Mouse (Mus musculus) forebrain, embryonic 16.5 days (tissue): ENCODE measurements at regions not wholly inside any gene's neighbourhood (a gene's known extent, or its start where the extent isn't known, plus 50 kb on each side); places are given as distances from the start of the nearest gene placed in this dataset.
"Not testable (repeated sequence)": the region's sequence is repeated elsewhere in the genome, so short reads cannot be mapped to it uniquely, and the experiment has no call there.

Experiments
- ATAC-seq: fragments of 200-750 bp; cut with Nextera tagmentation; 2 replicates; pipeline ENCODE4 v1.8.0; 2017; ENCODE audit warnings: mild to moderate bottlenecking, moderate library complexity
- H3K27ac ChIP-seq: fragments of 300-500 bp; sonication (generic); 2 replicates; pipeline ENCODE4 v1.5.1; 2014; ENCODE audit warnings: low read length, control low read depth
- H3K27me3 ChIP-seq: fragments of 300-500 bp; sonication (generic); replicated peaks from 2 replicates; pipeline ENCODE4 v1.6.1; 2014; ENCODE audit warnings: low read length; ENCODE audit not compliant: control insufficient read depth, insufficient read depth
- H3K36me3 ChIP-seq: fragments of 300-500 bp; sonication (generic); 2 replicates; pipeline ENCODE4 v1.6.1; 2014; ENCODE audit not compliant: control insufficient read depth, insufficient read depth
- H3K4me1 ChIP-seq: fragments of 300-500 bp; sonication (generic); replicated peaks from 2 replicates; pipeline ENCODE4 v1.6.1; 2014; ENCODE audit warnings: low read length; ENCODE audit not compliant: control insufficient read depth, insufficient read depth
- H3K4me2 ChIP-seq: fragments of 300-500 bp; sonication (generic); 2 replicates; pipeline ENCODE4 v1.6.1; 2014; ENCODE audit warnings: mild to moderate bottlenecking, low read length, control low read depth
- H3K4me3 ChIP-seq: fragments of 300-500 bp; sonication (generic); replicated peaks from 2 replicates; pipeline ENCODE4 v1.5.1; 2014; ENCODE audit warnings: mild to moderate bottlenecking, low read length, control low read depth
- H3K9ac ChIP-seq: fragments of 300-500 bp; sonication (generic); replicated peaks from 2 replicates; pipeline ENCODE4 v1.6.1; 2014; ENCODE audit warnings: low read depth, low read length, control low read depth
- H3K9me3 ChIP-seq: fragments of 300-500 bp; sonication (generic); 2 replicates; pipeline ENCODE4 v1.6.1; 2016; ENCODE audit warnings: low read length; ENCODE audit not compliant: control insufficient read depth
- WGBS: fragments of 180-500 bp; shearing (Covaris S2); extraction: QIAGEN DNeasy Blood & Tissue Kit; methylation state at CpG from one replicate; pipeline ENCODE4 v1.1.7; 2014; 5-methylcytosine and 5-hydroxymethylcytosine counted together

GRCm38 (mm10) chr6:31810602-31811512 lies 239.2 kb upstream of the 1700012A03Rik start:
- no peaks in the 10 kb centered on the region for H3K9me3 ChIP-seq
- no peak for ATAC-seq
- 49% methylated on average over 10 of the region's 10 CpGs for WGBS
- no peak overlapping the region for H3K9ac ChIP-seq
- H3K36me3 ChIP-seq = no peaks in the 10 kb centered on the region
- H3K27me3 ChIP-seq = no peaks in the 10 kb centered on the region
- H3K4me3 ChIP-seq = no peak overlapping the region
- no peaks in the 10 kb centered on the region for H3K4me1 ChIP-seq
- H3K4me2 ChIP-seq = no peak overlapping the region
- no peak overlapping the region for H3K27ac ChIP-seq

- not testable (repeated sequence) for H3K27me3 ChIP-seq, H3K4me1 ChIP-seq, H3K36me3 ChIP-seq, H3K9ac ChIP-seq, H3K9me3 ChIP-seq, ATAC-seq, H3K27ac ChIP-seq, H3K4me2 ChIP-seq, H3K4me3 ChIP-seq
- WGBS = 60% methylated on average over 5 of the region's 10 CpGs
Measured at GRCm38 (mm10) chr6:31804468-31804867, 240.7 kb upstream of the Podxl start.

GRCm38 (mm10) chr6:31803222-31803621 lies 239.4 kb upstream of the Podxl start:
- H3K4me3 ChIP-seq, H3K27ac ChIP-seq, H3K9ac ChIP-seq, H3K36me3 ChIP-seq, H3K27me3 ChIP-seq, H3K4me1 ChIP-seq, H3K4me2 ChIP-seq, ATAC-seq, H3K9me3 ChIP-seq: not testable (repeated sequence)
- WGBS = 79% methylated on average over 9 of the region's 24 CpGs

- 86% methylated on average over 7 of the region's 7 CpGs for WGBS
- Histone ChIP-seq H3K9me3 (no peaks in the 10 kb centered on the region), H3K4me2 (no peak overlapping the region), H3K27ac (no peak overlapping the region), H3K9ac (no peak overlapping the region), H3K4me1 (no peaks in the 10 kb centered on the region), H3K27me3 (no peaks in the 10 kb centered on the region), H3K4me3 (no peak overlapping the region), H3K36me3 (no peaks in the 10 kb centered on the region)
- no peak for ATAC-seq
Measured at GRCm38 (mm10) chr6:31791547-31791946, 227.8 kb upstream of the Podxl start.

- WGBS = 48% methylated on average over 2 of the region's 2 CpGs
- H3K36me3 ChIP-seq = no peaks in the 10 kb centered on the region
- no peak overlapping the region for H3K4me3 ChIP-seq
- no peaks in the 10 kb centered on the region for H3K4me1 ChIP-seq
- H3K9ac ChIP-seq = no peak overlapping the region
- no peaks in the 10 kb centered on the region for H3K9me3 ChIP-seq
- ATAC-seq = no peak
- no peak overlapping the region for H3K4me2 ChIP-seq
- H3K27ac ChIP-seq = no peak overlapping the region
- H3K27me3 ChIP-seq = no peaks in the 10 kb centered on the region
Measured at GRCm38 (mm10) chr6:31790906-31791305, 227.1 kb upstream of the Podxl start.

GRCm38 (mm10) chr6:31776841-31777240 lies 213.1 kb upstream of the Podxl start:
- Histone ChIP-seq H3K27me3 (no peaks in the 10 kb centered on the region), H3K9me3 (peaks cover 3% of the 10 kb centered on the region; the same call in 1 of the 2 replicates), H3K4me1 (no peaks in the 10 kb centered on the region), H3K36me3 (no peaks in the 10 kb centered on the region), H3K9ac (no peak overlapping the region), H3K4me2 (no peak overlapping the region), H3K4me3 (no peak overlapping the region), H3K27ac (no peak overlapping the region)
- no peak for ATAC-seq
- 56% methylated on average over 3 of the region's 3 CpGs for WGBS

GRCm38 (mm10) chr6:31771916-31772315 lies 208.1 kb upstream of the Podxl start:
- Histone ChIP-seq H3K9me3 (peaks cover 3% of the 10 kb centered on the region; the same call in 1 of the 2 replicates), H3K9ac (no peak overlapping the region), H3K4me2 (no peak overlapping the region), H3K36me3 (no peaks in the 10 kb centered on the region), H3K27me3 (no peaks in the 10 kb centered on the region), H3K4me3 (no peak overlapping the region), H3K4me1 (no peaks in the 10 kb centered on the region), H3K27ac (no peak overlapping the region)
- ATAC-seq = no peak
- 93% methylated on average over 2 of the region's 2 CpGs for WGBS

- H3K4me1 ChIP-seq = 0 out of 2 replicates have a peak, but pooled peaks cover 4% of the 10 kb centered on the region
- no peak overlapping the region for H3K27ac ChIP-seq
- no peaks in the 10 kb centered on the region for H3K27me3 ChIP-seq
- H3K4me3 ChIP-seq = no peak overlapping the region
- WGBS = 63% methylated on average over 1 of the region's 1 CpGs
- H3K9ac ChIP-seq = no peak overlapping the region
- H3K4me2 ChIP-seq = no peak overlapping the region
- ATAC-seq = no peak
- H3K9me3 ChIP-seq = no peaks in the 10 kb centered on the region
- no peaks in the 10 kb centered on the region for H3K36me3 ChIP-seq
Measured at GRCm38 (mm10) chr6:31745589-31745988, 181.8 kb upstream of the Podxl start.

GRCm38 (mm10) chr6:31731391-31731790 lies 167.6 kb upstream of the Podxl start:
- 85% methylated on average over 4 of the region's 4 CpGs for WGBS
- ATAC-seq = no peak

More at GRCm38 (mm10) chr6:31731391-31731790, 167.6 kb upstream of the Podxl start:
- Histone ChIP-seq H3K4me3 (no peak overlapping the region), H3K9ac (no peak overlapping the region), H3K27ac (no peak overlapping the region), H3K9me3 (no peaks in the 10 kb centered on the region), H3K27me3 (no peaks in the 10 kb centered on the region), H3K4me2 (no peak overlapping the region), H3K4me1 (no peaks in the 10 kb centered on the region), H3K36me3 (no peaks in the 10 kb centered on the region)
